Mouse (Mus musculus) activated CD4-positive, CD25-positive, alpha-beta regulatory T cell, adult 9 weeks (primary cell): ENCODE data around the gene Zdhhc13. TPM values are rescaled to one million over a fixed set of nuclear protein-coding genes. Genes with fewer than 3 reads are reported as not detected.

ENCODE experiments used
- polyA plus RNA-seq: library from polyadenylated mRNA; unstranded; fragments of 100-300 nt; shearing (Covaris generic); gene quantifications from one replicate; pipeline ENCODE4 v1.2.1, GENCODE M21; 2017

Gene Zdhhc13
- polyA plus RNA-seq: 35.2 TPM

DNA sequence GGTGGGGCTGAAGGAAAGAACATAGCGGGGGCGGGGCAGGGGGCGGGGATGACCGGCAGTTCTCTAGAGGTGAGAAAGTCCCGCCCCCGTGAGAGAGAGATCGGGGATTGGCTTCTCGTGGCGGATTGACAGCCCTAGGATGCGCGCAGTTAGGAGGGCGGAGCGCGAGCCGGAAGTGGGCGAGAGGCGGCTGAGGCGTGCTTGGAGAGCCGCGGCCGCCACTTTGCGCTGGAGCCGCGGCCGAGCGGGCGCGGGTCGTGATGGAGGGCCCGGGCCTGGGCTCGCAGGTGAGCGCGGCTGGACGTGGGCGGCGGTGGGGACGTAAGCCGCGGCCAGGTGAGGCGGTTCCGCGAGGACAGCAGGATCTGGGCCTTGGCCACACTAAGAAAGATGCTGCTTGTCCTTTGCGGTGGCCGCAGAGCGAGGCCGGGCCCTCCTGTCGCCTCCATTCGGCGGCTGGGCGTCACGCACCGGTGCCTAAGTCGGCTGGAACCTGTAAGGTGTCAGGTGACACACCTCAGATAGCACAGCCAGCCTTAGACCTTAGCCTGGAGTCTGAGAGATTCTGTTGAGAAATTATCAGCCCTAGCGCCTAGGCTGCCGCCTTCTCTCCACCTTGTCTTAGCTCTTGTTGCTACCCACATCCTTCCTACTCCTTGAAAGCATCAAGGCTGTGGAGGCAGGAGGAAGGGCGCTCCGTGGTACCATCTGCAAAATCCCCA lies at the start of gene Zdhhc13:
Zdhhc13 (plus strand) TSS at position 153 of the 722 bp plus-strand sequence.

DNA sequence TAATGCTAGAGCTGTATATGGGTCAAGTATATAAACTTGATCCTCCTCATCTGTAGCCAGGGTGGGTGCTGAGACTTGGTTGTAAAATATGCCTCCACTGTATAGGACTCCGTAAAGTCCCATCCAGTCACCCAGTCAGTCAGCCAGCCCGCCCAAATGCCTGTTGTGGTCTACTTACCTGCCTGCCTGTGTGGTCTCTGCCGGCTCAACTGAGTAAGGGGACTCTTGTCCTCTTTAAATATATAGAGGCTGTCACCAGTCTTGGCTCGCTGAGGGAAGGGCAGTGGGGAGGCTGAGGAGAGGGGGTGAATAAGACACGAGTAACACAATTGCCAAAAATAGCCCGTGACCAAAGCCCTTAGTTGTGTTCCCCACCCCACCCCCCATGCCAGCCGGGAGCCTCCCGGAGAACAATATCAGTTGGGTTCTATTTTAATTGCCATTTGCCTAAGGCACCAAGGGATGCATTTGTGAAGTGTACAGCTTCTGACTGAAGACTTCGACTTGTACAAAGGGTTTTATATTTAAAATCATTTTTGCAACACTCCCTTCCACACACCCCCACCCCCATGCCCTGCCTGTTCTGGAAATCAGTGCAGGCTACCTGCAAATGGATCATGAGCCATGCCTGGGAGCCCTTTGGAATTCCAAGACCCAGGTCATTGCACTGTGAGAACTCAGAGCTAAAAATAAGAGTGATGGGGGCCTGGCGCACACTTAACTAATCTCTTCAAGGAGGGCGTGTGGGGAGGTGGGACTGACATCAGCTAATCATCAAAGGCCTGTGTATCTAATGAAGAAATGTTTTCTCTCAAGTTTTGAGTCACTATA lies 59.2 kb downstream of the Zdhhc13 start, which contains the start of gene Csrp3:
Csrp3 (minus strand) TSS at position 214 of the 831 bp plus-strand sequence.

Other genes starting within 250 kb of the Zdhhc13 start
- not detected for gene Mrgprb2, start 230.9 kb upstream of the Zdhhc13 start, polyA plus RNA-seq
- gene Mrgprb3, start 145.2 kb upstream of the Zdhhc13 start, polyA plus RNA-seq: not detected
- gene Csrp3, start 59.0 kb downstream of the Zdhhc13 start, polyA plus RNA-seq: not detected
- gene E2f8, start 92.6 kb downstream of the Zdhhc13 start, polyA plus RNA-seq: 2.4 TPM
- 28.4 TPM for gene Nav2, start 119.7 kb downstream of the Zdhhc13 start, polyA plus RNA-seq